Mouse (Mus musculus): ENCODE data around the gene Hba-a1. TPM values are rescaled to one million over a fixed set of nuclear protein-coding genes. Genes with fewer than 3 reads are reported as not detected.

Gene Hba-a1
- polyA plus RNA-seq, 1 experiment from 2014 or later = 7,188 TPM

- H3K4me2 ChIP-seq (ENCODE audit: low read depth, low read length) = no peak overlapping the region
- H3K27ac ChIP-seq (replicated peaks; ENCODE audit: low read depth, low read length) = no peak overlapping the region
- H3K9me3 ChIP-seq (ENCODE audit: control insufficient read depth, low read length) = no peaks in the 10 kb centered on the region
- ATAC-seq (ENCODE audit: low read depth) = no peak
- peaks cover 36% of the 10 kb centered on the region for H3K36me3 ChIP-seq (ENCODE audit: control insufficient read depth, insufficient read depth, low read length)
- H3K27me3 ChIP-seq (replicated peaks; ENCODE audit: control insufficient read depth, insufficient read depth, low read length) = no peaks in the 10 kb centered on the region
- H3K9ac ChIP-seq (ENCODE audit: low read depth, low read length) = no peak overlapping the region
- H3K4me1 ChIP-seq (ENCODE audit: control insufficient read depth, insufficient read depth, low read length) = peaks cover 15% of the 10 kb centered on the region
- DNase-seq (ENCODE audit: low spot score) = no peak
- no peak overlapping the region for H3K4me3 ChIP-seq (ENCODE audit: low read depth, low read length)
Observed at GRCm38 (mm10) chr11:32241391-32241790, 41.9 kb upstream of the Hba-a1 start.

DNA sequence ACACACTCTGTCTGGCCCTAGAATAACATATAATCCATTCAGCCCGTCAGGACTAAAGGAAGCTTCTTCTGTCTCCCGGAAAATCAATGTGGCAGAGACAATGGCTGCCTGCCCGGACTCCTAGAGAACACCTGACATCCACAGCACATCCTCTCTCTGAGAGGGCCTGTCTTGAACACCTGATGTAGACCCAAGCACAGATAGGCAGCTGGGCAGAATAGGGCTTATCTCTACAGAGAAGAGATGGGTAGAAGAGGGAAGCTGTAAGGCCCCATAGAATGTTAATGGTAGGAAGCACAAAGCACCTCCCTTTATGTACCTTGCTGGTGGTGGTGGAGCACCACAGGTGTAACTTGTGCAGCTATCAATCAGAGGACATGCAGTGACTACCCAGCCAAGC lies 41.1 kb upstream of the Hba-a1 start:
- peaks cover 10% of the 10 kb centered on the region for H3K4me1 ChIP-seq (ENCODE audit: control insufficient read depth, insufficient read depth, low read length)
- H3K9ac ChIP-seq (ENCODE audit: low read depth, low read length) = no peak overlapping the region
- DNase-seq (ENCODE audit: low spot score) (no peak), ATAC-seq (ENCODE audit: low read depth) (no peak)
- no peak overlapping the region for H3K27ac ChIP-seq (replicated peaks; ENCODE audit: low read depth, low read length)
- H3K4me3 ChIP-seq (ENCODE audit: low read depth, low read length) = no peak overlapping the region
- H3K9me3 ChIP-seq (ENCODE audit: control insufficient read depth, low read length) = no peaks in the 10 kb centered on the region
- H3K4me2 ChIP-seq (ENCODE audit: low read depth, low read length) = no peak overlapping the region
- peaks cover 43% of the 10 kb centered on the region for H3K36me3 ChIP-seq (ENCODE audit: control insufficient read depth, insufficient read depth, low read length)
- 89% methylated on average over 3 of the region's 3 CpGs for WGBS
- no peaks in the 10 kb centered on the region for H3K27me3 ChIP-seq (replicated peaks; ENCODE audit: control insufficient read depth, insufficient read depth, low read length)

GRCm38 (mm10) chr11:32243205-32243955 lies 39.9 kb upstream of the Hba-a1 start:
- H3K27ac ChIP-seq (replicated peaks; ENCODE audit: low read depth, low read length) = peak overlapping the region; percentile 50; the same call in 1 of the 2 replicates
- H3K4me1 ChIP-seq (ENCODE audit: control insufficient read depth, insufficient read depth, low read length) = peaks cover 7% of the 10 kb centered on the region
- 0 out of 2 replicates have a peak, but pooled peaks have one; percentile 15 for ATAC-seq (ENCODE audit: low read depth)
- peak; percentile 34 for DNase-seq (ENCODE audit: low spot score)
- 58% methylated on average over 7 of the region's 7 CpGs for WGBS
- no peak overlapping the region for H3K4me2 ChIP-seq (ENCODE audit: low read depth, low read length)
- H3K9me3 ChIP-seq (ENCODE audit: control insufficient read depth, low read length) = no peaks in the 10 kb centered on the region
- no peak overlapping the region for H3K9ac ChIP-seq (ENCODE audit: low read depth, low read length)
- H3K27me3 ChIP-seq (replicated peaks; ENCODE audit: control insufficient read depth, insufficient read depth, low read length) = no peaks in the 10 kb centered on the region
- no peak overlapping the region for H3K4me3 ChIP-seq (ENCODE audit: low read depth, low read length)
- H3K36me3 ChIP-seq (ENCODE audit: control insufficient read depth, insufficient read depth, low read length) = peaks cover 45% of the 10 kb centered on the region

DNA sequence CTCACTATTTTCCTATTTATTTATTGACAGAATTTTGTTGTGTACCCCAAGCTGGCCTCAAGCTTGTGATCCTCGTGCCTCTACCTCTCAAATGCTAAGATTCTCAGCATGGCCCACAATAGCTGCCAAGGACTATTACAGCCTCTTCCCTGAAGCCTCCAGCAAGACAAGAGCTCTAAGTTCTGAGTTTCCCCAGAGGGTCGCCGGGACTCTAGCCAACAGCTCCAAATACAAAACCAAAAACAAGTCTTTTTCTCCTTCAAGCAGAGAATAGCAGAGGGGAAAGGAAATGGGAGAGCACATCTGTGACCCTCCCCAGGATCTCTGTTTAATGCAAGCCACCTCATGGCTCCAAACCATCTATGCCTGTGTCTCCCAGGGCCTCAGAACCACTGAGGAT lies 39.2 kb upstream of the Hba-a1 start:
- Histone ChIP-seq H3K36me3 (ENCODE audit: control insufficient read depth, insufficient read depth, low read length) (peaks cover 45% of the 10 kb centered on the region), H3K4me1 (ENCODE audit: control insufficient read depth, insufficient read depth, low read length) (peaks cover 7% of the 10 kb centered on the region), H3K27ac (replicated peaks; ENCODE audit: low read depth, low read length) (peak overlapping the region; percentile 50; the same call in 1 of the 2 replicates), H3K27me3 (replicated peaks; ENCODE audit: control insufficient read depth, insufficient read depth, low read length) (no peaks in the 10 kb centered on the region), H3K9ac (ENCODE audit: low read depth, low read length) (no peak overlapping the region), H3K4me2 (ENCODE audit: low read depth, low read length) (no peak overlapping the region), H3K9me3 (ENCODE audit: control insufficient read depth, low read length) (no peaks in the 10 kb centered on the region), H3K4me3 (ENCODE audit: low read depth, low read length) (no peak overlapping the region)
- DNase-seq (ENCODE audit: low spot score) (peak; percentile 68), ATAC-seq (ENCODE audit: low read depth) (no peak)
- 59% methylated on average over 3 of the region's 3 CpGs for WGBS

GRCm38 (mm10) chr11:32244617-32245016 lies 38.7 kb upstream of the Hba-a1 start:
- H3K4me2 ChIP-seq (ENCODE audit: low read depth, low read length) = no peak overlapping the region

DNA sequence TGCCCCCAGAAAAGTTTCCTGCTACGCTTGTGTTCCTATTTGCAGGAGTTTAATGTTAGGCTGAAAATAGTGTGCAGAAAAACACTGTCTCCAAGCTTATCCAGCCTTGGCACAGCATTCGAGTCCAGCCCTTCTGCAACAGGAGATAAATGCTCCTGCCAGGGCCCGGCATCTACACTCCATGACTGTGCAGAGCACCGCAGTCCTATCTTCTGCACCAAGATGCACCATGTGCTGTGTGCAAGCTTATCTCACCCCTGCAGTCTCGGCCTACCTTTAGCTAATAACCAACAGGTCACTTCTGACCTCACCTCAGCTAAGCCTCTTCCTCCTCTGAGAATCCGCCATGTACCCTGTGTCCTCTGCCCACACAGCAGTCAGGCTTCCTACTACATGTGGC lies 37.7 kb upstream of the Hba-a1 start:
- H3K27ac ChIP-seq (replicated peaks; ENCODE audit: low read depth, low read length) = no peak overlapping the region
- ATAC-seq (ENCODE audit: low read depth) (no peak), DNase-seq (ENCODE audit: low spot score) (no peak)
- no peak overlapping the region for H3K4me2 ChIP-seq (ENCODE audit: low read depth, low read length)
- no peak overlapping the region for H3K4me3 ChIP-seq (ENCODE audit: low read depth, low read length)
- no peaks in the 10 kb centered on the region for H3K9me3 ChIP-seq (ENCODE audit: control insufficient read depth, low read length)
- no peak overlapping the region for H3K9ac ChIP-seq (ENCODE audit: low read depth, low read length)
- 98% methylated on average over 6 of the region's 6 CpGs for WGBS
- H3K4me1 ChIP-seq (ENCODE audit: control insufficient read depth, insufficient read depth, low read length) = peaks cover 7% of the 10 kb centered on the region
- H3K36me3 ChIP-seq (ENCODE audit: control insufficient read depth, insufficient read depth, low read length) = peaks cover 49% of the 10 kb centered on the region
- H3K27me3 ChIP-seq (replicated peaks; ENCODE audit: control insufficient read depth, insufficient read depth, low read length) = no peaks in the 10 kb centered on the region

More at GRCm38 (mm10) chr11:32244617-32245016, 38.7 kb upstream of the Hba-a1 start:
- DNase-seq (ENCODE audit: low spot score) (no peak), ATAC-seq (ENCODE audit: low read depth) (no peak; the same call in 1 of the 2 replicates)
- H3K9ac ChIP-seq (ENCODE audit: low read depth, low read length) = no peak overlapping the region
- no peaks in the 10 kb centered on the region for H3K9me3 ChIP-seq (ENCODE audit: control insufficient read depth, low read length)
- H3K27ac ChIP-seq (replicated peaks; ENCODE audit: low read depth, low read length) = peak overlapping the region; percentile 49; the same call in 1 of the 2 replicates
- H3K4me1 ChIP-seq (ENCODE audit: control insufficient read depth, insufficient read depth, low read length) = peaks cover 7% of the 10 kb centered on the region
- no peak overlapping the region for H3K4me3 ChIP-seq (ENCODE audit: low read depth, low read length)
- WGBS = 79% methylated on average over 1 of the region's 1 CpGs
- H3K27me3 ChIP-seq (replicated peaks; ENCODE audit: control insufficient read depth, insufficient read depth, low read length) = no peaks in the 10 kb centered on the region
- peaks cover 46% of the 10 kb centered on the region for H3K36me3 ChIP-seq (ENCODE audit: control insufficient read depth, insufficient read depth, low read length)

DNA sequence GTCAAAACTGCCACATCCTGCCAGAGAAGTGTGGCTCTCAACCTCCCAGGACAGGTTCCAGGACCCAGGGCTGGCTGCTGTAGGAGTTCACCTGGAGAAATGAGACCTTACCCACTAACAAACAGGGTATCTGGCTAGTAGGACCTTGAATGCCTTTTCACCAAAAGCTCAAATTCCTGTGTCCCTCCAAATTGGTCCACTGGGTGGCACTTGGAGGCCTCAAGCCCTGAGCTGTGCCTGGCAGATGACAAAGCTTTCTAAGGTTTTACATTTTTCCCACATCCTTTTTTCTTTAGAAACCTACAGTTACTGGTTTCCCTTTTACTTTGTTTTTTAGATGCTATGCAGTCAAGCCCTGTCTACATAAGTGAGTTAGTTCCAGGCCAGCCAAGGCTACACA lies 36.2 kb upstream of the Hba-a1 start:
- ATAC-seq (ENCODE audit: low read depth) = no peak

GRCm38 (mm10) chr11:32248350-32248749 lies 35.0 kb upstream of the Hba-a1 start:
- H3K4me3 ChIP-seq (ENCODE audit: low read depth, low read length) = no peak overlapping the region
- no peak overlapping the region for H3K27ac ChIP-seq (replicated peaks; ENCODE audit: low read depth, low read length)
- WGBS = 77% methylated on average over 3 of the region's 3 CpGs
- H3K9ac ChIP-seq (ENCODE audit: low read depth, low read length) = no peak overlapping the region
- no peak for DNase-seq (ENCODE audit: low spot score)
- no peaks in the 10 kb centered on the region for H3K9me3 ChIP-seq (ENCODE audit: control insufficient read depth, low read length)
- peaks cover 60% of the 10 kb centered on the region for H3K36me3 ChIP-seq (ENCODE audit: control insufficient read depth, insufficient read depth, low read length)
- H3K4me2 ChIP-seq (ENCODE audit: low read depth, low read length) = no peak overlapping the region
- peaks cover 6% of the 10 kb centered on the region for H3K4me1 ChIP-seq (ENCODE audit: control insufficient read depth, insufficient read depth, low read length)
- no peaks in the 10 kb centered on the region for H3K27me3 ChIP-seq (replicated peaks; ENCODE audit: control insufficient read depth, insufficient read depth, low read length)
- no peak for ATAC-seq (ENCODE audit: low read depth)

More for the DNA sequence above, 36.2 kb upstream of the Hba-a1 start:
- Histone ChIP-seq H3K4me2 (ENCODE audit: low read depth, low read length) (no peak overlapping the region), H3K27ac (replicated peaks; ENCODE audit: low read depth, low read length) (no peak overlapping the region), H3K4me3 (ENCODE audit: low read depth, low read length) (no peak overlapping the region), H3K9me3 (ENCODE audit: control insufficient read depth, low read length) (no peaks in the 10 kb centered on the region), H3K27me3 (replicated peaks; ENCODE audit: control insufficient read depth, insufficient read depth, low read length) (no peaks in the 10 kb centered on the region), H3K36me3 (ENCODE audit: control insufficient read depth, insufficient read depth, low read length) (peaks cover 54% of the 10 kb centered on the region), H3K9ac (ENCODE audit: low read depth, low read length) (no peak overlapping the region), H3K4me1 (ENCODE audit: control insufficient read depth, insufficient read depth, low read length) (peaks cover 7% of the 10 kb centered on the region)
- no peak for DNase-seq (ENCODE audit: low spot score)
